Mouse (Mus musculus): ENCODE measurements at regions not wholly inside any gene's neighbourhood (a gene's known extent, or its start where the extent isn't known, plus 50 kb on each side); places are given as distances from the start of the nearest gene placed in this dataset.

DNA sequence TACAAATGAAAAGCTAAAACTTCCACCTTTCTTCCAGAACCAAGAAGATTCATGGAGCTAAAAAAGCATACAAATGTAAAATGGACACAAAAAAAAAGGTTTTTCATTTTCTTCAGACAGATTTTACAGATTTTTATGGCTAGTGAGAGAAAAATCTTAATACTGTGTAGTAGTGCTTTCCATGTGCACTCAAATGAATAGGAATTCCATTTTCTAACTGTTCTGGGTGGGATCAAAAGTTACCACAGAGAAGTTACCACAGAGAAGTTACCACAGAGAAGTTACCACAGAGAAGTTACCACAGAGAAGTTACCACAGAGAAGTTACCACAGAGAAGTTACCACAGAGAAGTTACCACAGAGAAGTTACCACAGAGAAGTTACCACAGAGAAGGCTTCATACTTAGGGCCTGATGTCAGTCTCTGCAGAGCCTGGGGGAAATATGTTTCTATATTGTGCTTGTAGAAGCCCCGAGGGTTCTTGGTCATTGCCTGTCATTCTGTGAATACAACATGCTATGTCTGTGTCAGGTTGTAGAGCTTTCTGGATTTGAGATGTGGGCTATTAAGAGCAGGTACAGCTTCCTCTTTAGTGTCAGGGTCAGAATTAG, 433.5 kb upstream of the Vrk2 start:
- TF ChIP-seq CTCF (IDR thresholded peaks at IDR 0.05; ENCODE audit: insufficient read depth, low read depth, low read length) (no peak), POLR2A (IDR thresholded peaks at IDR 0.05; ENCODE audit: insufficient read depth, low read depth, low read length) (no peak)

Data from olfactory bulb, adult 2 months (tissue).